ENCODE assay signal across 8 mouse cellular contexts in the genomic region with DNA sequence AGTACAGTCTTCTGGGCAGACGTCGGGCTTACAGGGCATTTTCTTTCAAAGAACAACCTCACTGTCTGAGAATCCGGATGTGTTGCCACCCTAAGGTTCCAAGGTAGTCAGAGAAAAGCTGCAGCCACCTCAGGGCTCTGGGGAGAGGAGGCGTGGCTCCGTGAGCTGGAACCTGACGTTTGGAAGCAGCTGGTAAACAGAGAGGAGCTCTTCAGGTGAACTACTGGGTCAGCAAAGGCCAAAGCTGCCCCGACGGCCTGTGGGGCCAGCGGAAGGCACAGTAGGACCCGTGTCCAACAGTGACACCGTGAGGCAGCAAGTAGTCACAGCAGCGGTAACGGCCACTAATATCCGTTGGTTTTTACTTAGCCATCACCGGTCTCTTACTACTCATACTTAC. TPM values are rescaled to one million over a fixed set of nuclear protein-coding genes. Genes with fewer than 3 reads are reported as not detected.
DNase-seq lines count a peak whose midpoint lies in the region; ATAC-seq and TF ChIP-seq lines count a peak whose summit lies in the region.

No protein-coding gene starts in this region.

- H3K4me3 ChIP-seq in cerebellum, adult 2 months (replicated peaks; ENCODE audit: insufficient read depth, low read depth, low read length) = no peak overlapping the region
- H3K4me3 ChIP-seq in kidney, adult 2 months (ENCODE audit: insufficient read depth, low read depth, low read length) = no peak overlapping the region

- WGBS in cerebellum, adult 2 months = 25% methylated on average over 15 of the region's 15 CpGs
- WGBS in kidney, adult 2 months = 13% methylated on average over 15 of the region's 15 CpGs

- TF ChIP-seq POLR2A in cerebellum, adult 2 months (IDR thresholded peaks at IDR 0.05; ENCODE audit: borderline replicate concordance, insufficient read depth, low read length) = no peak
- TF ChIP-seq POLR2A in kidney, adult 2 months (IDR thresholded peaks at IDR 0.05; ENCODE audit: low read depth, low read length) = no peak

- H3K27me3 ChIP-seq in cerebellum, adult 2 months (ENCODE audit: control insufficient read depth, insufficient read depth, low read length) = no peaks in the 10 kb centered on the region
- no peaks in the 10 kb centered on the region for H3K27me3 ChIP-seq in kidney, adult 2 months (replicated peaks; ENCODE audit: control insufficient read depth, insufficient read depth, low read length)
- H3K27me3 ChIP-seq in splenic B cell, adult 2 months (ENCODE audit: control insufficient read depth, insufficient read depth, low read length, poor library complexity, severe bottlenecking) = no peaks in the 10 kb centered on the region

- ATAC-seq in cerebellum, adult (ENCODE audit: insufficient number of reproducible peaks, low FRiP score, low TSS enrichment) = no peak

- H3K36me3 ChIP-seq in kidney, adult 2 months (ENCODE audit: control insufficient read depth, insufficient read depth, low read length) = no peaks in the 10 kb centered on the region
- no peaks in the 10 kb centered on the region for H3K36me3 ChIP-seq in splenic B cell, adult 2 months (ENCODE audit: control insufficient read depth, insufficient read depth, low read length, poor library complexity, severe bottlenecking)

- TF ChIP-seq CTCF in cerebellum, adult 2 months (IDR thresholded peaks at IDR 0.05; ENCODE audit: borderline replicate concordance, insufficient read depth, low read depth, low read length) = peak; percentile 76
- peak; percentile 98 for TF ChIP-seq CTCF in kidney, adult 2 months (conservative IDR thresholded peaks at IDR 0.05; ENCODE audit: insufficient read depth, insufficient read length, low read depth, low read length)

- no peak overlapping the region for H3K27ac ChIP-seq in cerebellum, adult 2 months (ENCODE audit: insufficient read depth, low read length)
- no peak overlapping the region for H3K27ac ChIP-seq in kidney, adult 2 months (ENCODE audit: insufficient read depth, low read depth, low read length)

- DNase-seq in cerebellum, adult 2 months = peak in 1 of 2 experiments; percentile 30
- DNase-seq in urinary bladder, adult 18-20 months (ENCODE audit: low spot score in 2 of 2) = peak; percentile 39 to 46
- no peak for DNase-seq in urinary bladder, postnatal 4 days (ENCODE audit: low spot score in 2 of 2)
- DNase-seq in forelimb bud, embryonic 11.5 days (ENCODE audit: low read depth, low spot score) = peak; percentile 67
- peak; percentile 80 for DNase-seq in kidney, adult 2 months
- peak; percentile 74 for DNase-seq in lung, postnatal 14 days
- DNase-seq in splenic B cell, adult 2 months (ENCODE audit: low read depth, low spot score) = peak; percentile 75

- no peaks in the 10 kb centered on the region for H3K4me1 ChIP-seq in cerebellum, adult 2 months (ENCODE audit: control insufficient read depth, insufficient read depth, low read length)
- peaks cover 3% of the 10 kb centered on the region; the same call in 1 of the 2 replicates for H3K4me1 ChIP-seq in kidney, adult 2 months (ENCODE audit: control insufficient read depth, insufficient read depth, low read length)

RNA-seq across cellular contexts. Expression of gene Tmem44, which starts 46.7 kb away (rescaled TPM):
- 17.4 and 20.8 TPM in 2 replicates for polyA plus RNA-seq in cerebellum, adult 2 months (2012; rRNA removed)
- polyA plus RNA-seq in kidney, adult 2 months (2012; rRNA removed) = 6.7 and 9.4 TPM in 2 replicates

Comparison
In these comparisons a context has a peak if more than half of its experiments do, and no peak if none do; other contexts are left out.
1. DNase-seq: peak in urinary bladder, adult 18-20 months (2 of 2), forelimb bud, embryonic 11.5 days (single experiment), kidney, adult 2 months (single experiment), lung, postnatal 14 days (single experiment) and splenic B cell, adult 2 months (single experiment); none in urinary bladder, postnatal 4 days (0 of 2).